Mouse (Mus musculus) erythroid progenitor cell, adult 5-6 weeks (primary cell): Measurements from ENCODE around the gene Eefsec. TPM values are rescaled to one million over a fixed set of nuclear protein-coding genes. Genes with fewer than 3 reads are reported as not detected.

Source experiments
- ATAC-seq: replicated peaks from 2 replicates; pipeline ENCODE4 v1.8.0; 2016; ENCODE audit warnings: moderate number of reproducible peaks, mild to moderate bottlenecking, moderate TSS enrichment, inconsistent platforms; ENCODE audit not compliant: poor library complexity, low FRiP score, severe bottlenecking
- total RNA-seq, 2 experiments: library from RNA; stranded (forward) in 1 of 2; stranded (reverse) in 1 of 2; fragments of 150-400 nt in 1 of 2; fragments of 186-747, 209-891 nt in 1 of 2; gene quantifications; 2 replicates each; pipeline versions ENCODE4 v1.2.3 to v1.2.4; 2015 to 2017; ENCODE audit warnings: low replicate concordance in 2 of 2

The Eefsec gene
- total RNA-seq, 2 experiments from 2014 or later, result 7.5 to 8.8 TPM

GRCm38 (mm10) chr6:88227537-88227936 lies 218.8 kb downstream of the Eefsec start:
- no peak for ATAC-seq

DNA sequence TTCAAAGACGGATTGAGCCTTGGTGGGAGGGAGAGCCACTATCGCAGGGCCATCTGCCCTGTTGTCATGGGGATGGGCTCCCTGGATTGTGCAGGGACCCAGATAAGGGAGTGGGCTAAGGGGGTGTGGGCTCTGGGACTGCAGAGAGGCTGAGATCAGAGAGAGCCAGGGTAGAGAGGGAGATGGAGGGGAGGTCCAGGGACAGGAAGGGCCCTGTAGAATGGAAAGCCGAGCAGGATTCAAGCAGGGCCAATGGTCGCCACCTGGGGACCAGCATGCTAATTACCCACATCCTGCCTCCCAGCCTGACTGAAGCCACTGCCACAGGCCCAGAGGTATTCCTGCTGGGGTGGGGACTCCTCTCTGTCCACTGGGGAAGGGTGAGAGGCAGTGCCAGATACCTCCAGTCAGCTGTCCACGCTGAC lies 219.8 kb downstream of the Eefsec start:
- ATAC-seq, result no peak

- ATAC-seq, result no peak
These were observed 224.4 kb downstream of the Eefsec start, which contains the start of gene Dnajb8 for GRCm38 (mm10) chr6:88221968-88222367. Gene Dnajb8, plus strand, starts transcription at chr6:88222268.

DNA sequence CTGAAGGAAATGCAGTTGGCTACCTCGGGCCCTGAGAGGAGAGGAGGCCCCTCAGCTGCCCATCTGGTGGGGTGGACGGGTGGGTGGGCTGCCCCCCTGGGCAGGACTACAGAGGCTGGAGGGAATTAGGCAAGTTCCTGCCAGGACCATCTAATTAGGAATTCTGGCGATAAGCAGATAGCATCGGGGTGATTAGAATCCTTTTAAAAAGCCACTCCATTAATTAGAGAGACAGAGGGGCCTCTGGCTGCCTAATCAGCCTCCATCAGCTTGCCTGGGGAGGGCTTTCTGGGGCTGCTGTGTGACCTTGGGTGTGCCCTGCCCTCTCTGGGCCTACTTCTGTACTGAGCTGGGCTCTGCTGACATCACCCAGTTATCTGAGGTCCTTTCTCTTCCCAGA lies 227.2 kb downstream of the Eefsec start:
- no peak for ATAC-seq

DNA sequence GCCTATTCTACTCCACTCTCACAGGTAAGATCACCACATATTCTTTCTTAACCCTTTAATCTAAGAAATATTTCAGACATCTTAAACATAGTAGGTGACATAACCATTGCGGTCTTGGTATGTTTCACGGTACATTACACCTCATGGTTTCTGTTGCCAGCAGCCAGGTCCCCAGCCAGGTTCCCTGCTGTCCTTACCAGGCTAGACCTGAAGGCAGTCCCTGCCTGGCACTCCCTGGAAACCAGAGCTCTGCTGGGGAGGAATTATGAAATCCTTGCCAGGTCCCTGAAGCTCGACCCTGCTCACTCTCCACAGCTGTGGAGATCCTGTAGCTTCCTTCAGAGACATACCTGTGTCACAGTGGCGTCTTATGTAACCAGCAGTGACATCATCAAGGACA lies 230.1 kb downstream of the Eefsec start:
- no peak for ATAC-seq

- no peak for ATAC-seq
These were observed 230.5 kb downstream of the Eefsec start for GRCm38 (mm10) chr6:88215797-88216196.

DNA sequence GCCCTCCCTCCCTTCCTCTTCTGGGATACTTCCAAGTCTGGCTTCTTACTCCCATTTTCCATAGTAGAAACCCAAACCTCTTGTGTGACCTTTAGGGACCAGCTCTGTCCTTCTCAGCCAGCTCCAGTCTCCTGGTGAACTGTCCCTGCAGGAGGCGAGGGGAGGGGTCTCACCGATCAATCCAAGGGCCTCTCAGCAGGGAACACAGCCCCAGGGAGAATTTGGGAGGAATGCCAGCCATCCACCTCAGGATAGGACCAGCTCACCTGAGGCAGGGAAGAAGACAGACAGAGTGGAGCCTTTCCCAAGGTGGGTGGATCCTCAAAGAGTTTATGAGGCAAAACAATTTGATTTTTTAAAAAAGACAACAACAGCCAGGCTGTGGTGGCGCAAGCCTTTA lies 236.2 kb downstream of the Eefsec start:
- ATAC-seq, result no peak

GRCm38 (mm10) chr6:88209453-88209852 lies 236.9 kb downstream of the Eefsec start:
- no peak for ATAC-seq

DNA sequence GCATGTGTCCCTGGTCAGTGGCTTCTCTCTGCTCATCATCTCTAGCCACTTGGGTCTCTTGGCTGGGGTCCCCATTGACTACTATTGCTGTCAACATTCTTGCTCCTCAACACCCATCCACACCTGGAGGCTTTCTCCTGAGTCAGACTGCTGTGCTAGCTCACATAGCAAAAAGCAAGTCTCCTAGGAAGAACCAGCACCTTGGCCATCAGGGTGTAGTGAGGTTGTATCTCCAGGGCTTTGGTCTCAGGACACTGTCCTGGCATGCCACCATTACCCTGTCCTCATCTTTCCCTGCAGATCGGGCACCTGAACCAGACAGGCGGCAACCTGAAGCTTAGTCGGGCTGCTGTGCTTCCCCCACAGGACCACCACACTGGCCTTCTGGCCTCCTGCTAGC lies 238.0 kb downstream of the Eefsec start:
- ATAC-seq, result no peak

DNA sequence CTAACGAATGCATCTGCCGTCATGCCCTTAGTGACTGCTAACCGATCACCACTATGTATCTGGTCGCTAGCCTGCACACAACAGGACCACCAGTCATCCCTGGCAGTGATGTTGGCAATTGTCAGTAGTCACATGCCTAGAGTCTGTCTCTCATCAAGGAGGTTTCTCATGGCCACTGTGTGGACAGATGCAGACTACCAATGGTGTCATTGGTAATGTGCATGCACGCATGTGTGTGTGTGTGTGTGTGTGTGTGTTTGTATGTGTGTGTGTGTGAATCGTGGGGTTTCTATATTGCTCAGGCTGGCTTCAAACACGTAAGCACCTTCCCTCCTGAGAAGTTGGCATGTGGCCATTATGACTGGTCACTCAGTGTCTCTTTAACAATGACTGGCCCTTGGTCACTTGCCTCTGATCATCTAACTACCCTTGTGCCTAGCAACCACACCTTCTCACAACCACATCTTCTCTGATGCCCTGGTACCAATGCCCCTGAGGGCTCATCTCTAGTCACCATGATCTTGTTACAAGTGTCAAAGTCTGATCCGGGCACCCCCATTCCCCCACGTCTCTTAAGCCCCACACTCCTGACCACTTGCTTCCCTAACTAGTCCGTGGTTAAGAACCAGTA lies 238.8 kb downstream of the Eefsec start:
- ATAC-seq, result no peak

Other genes starting within 250 kb of the Eefsec start
- gene Dnajb8, start 224.3 kb downstream of the Eefsec start, total RNA-seq (2015; ENCODE audit: low replicate concordance), result not detected in 2 replicates
- gene Dnajb8, start 224.3 kb downstream of the Eefsec start, total RNA-seq (2017; ENCODE audit: low replicate concordance), result not detected in 2 replicates
- gene Ruvbl1, start 18.9 kb upstream of the Eefsec start, total RNA-seq (2015; ENCODE audit: low replicate concordance), result 26.3 and 27.2 TPM in 2 replicates
- 23.9 and 36.6 TPM in 2 replicates for gene Ruvbl1, start 18.9 kb upstream of the Eefsec start, total RNA-seq (2017; ENCODE audit: low replicate concordance)
- 61.6 and 77.1 TPM in 2 replicates for gene Sec61a1, start 72.4 kb upstream of the Eefsec start, total RNA-seq (2015; ENCODE audit: low replicate concordance)
- gene Sec61a1, start 72.4 kb upstream of the Eefsec start, total RNA-seq (2017; ENCODE audit: low replicate concordance), result 70.5 and 93.0 TPM in 2 replicates
- 5.4 and 10.1 TPM in 2 replicates for gene Kbtbd12, start 191.4 kb upstream of the Eefsec start, total RNA-seq (2015; ENCODE audit: low replicate concordance)
- gene Kbtbd12, start 191.4 kb upstream of the Eefsec start, total RNA-seq (2017; ENCODE audit: low replicate concordance), result 17.2 and 31.3 TPM in 2 replicates